Mouse (Mus musculus) inflammation-experienced regulatory T-cells, adult 6 months (primary cell): Measurements from ENCODE around the gene Tcea3. TPM values are rescaled to one million over a fixed set of nuclear protein-coding genes. Genes with fewer than 3 reads are reported as not detected.
A peak's percentile ranks its signal among the peaks of the same experiment; 100 is the strongest.

ENCODE experiments used
- ATAC-seq: one replicate; pipeline ENCODE4 v1.8.0; 2017
- polyA plus RNA-seq, 3 experiments: library from polyadenylated mRNA; unstranded; fragments of 100-300 nt; shearing (Covaris generic); gene quantifications; one replicate each; pipeline ENCODE4 v1.2.1; 2017

Gene Tcea3
- polyA plus RNA-seq, 3 experiments from 2014 or later = 0.29 to 0.65 TPM; not detected in 1

DNA sequence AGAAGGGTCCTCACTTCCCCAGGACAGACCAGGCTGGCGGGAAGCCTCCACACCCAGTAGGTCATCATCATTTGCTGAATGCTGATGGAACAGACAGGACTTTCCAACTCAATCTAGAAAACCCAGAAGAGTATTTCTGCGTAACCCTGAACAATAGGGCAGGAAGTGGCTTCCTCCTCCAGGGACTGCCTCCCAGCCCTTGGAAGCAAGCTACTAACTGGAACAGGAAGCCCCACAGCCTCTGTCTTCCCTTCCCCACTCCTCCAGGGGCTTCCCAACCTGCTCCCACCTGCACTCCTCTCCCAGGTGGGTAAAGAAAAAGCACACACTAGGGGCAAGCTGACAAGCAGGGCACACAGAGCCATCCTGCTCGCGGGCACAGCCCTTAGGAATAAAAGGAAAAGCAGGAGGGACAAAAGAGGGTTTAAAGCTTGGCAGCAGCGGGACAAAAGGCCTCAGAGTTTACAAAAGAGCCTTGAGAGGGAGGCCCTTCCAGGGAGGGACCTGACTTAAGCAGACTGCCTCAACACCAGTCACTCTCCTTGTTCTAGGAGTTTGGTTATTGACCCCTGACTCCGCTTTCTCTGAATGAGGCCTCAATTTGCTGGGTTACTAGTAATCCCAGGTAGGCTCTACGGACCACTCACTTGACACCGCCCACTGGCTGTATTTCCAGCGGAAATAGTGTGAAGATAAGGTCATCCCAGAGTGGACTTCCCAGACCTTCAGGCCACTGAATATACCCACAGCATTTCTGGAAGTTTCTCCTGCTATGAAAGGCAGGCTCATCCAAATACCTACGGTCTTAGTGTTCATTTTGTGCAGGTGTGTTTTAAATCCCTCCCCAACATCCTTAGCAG lies 35.3 kb downstream of the Tcea3 start:
- no peak for ATAC-seq

- no peak for ATAC-seq
These were observed 36.3 kb downstream of the Tcea3 start for GRCm38 (mm10) chr4:136283783-136284182.

- no peak for ATAC-seq
These were observed 36.9 kb downstream of the Tcea3 start, which contains the start of gene Zfp46 for GRCm38 (mm10) chr4:136284455-136284854. Gene Zfp46 (plus strand): TSS chr4:136284683.

DNA sequence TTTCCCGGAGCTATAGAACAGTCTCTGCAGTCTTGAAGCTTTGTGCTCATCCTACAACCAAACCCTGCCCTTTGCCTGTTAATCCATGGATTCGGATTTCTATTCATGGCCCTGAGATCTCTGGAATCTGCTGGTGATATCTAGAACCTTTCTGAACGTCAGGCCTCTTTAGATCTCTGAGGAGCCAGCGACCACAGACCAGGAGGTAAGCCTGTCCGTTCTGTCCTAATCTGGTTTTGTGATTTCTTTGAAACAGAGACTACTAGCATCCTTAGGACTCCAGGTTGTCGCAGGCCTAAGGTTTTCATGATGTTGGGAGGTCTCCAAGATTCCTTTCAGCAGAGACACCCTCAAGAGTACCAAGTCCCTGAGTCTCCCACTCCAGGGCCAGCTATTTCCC lies 37.4 kb downstream of the Tcea3 start:
- ATAC-seq = no peak

DNA sequence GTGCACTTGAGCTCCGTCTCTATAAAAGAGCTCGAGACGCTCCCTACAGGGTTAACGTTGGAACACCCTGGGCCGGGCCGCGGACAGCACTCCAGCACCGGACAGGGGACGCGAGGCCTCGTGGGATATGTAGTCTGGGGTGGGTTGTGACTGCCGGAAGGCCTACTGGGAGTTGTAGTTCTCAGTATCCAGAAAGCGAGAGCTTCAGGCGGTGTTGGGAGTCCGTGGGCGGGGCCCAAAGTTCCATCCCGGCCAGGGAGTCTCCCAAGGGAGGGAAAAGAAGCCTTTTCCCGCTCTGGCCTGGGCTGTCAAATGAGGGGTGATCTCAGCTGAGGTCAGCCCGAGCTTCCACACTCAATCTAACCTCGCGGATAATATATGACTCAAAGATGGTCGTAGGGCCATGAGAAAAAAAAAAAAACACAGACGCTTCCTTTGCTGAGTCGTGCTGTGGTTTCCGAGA lies 37.9 kb downstream of the Tcea3 start:
- peak; percentile 90 for ATAC-seq

GRCm38 (mm10) chr4:136285811-136286371 lies 38.4 kb downstream of the Tcea3 start:
- peak; percentile 91 for ATAC-seq

GRCm38 (mm10) chr4:136289918-136290780 lies 42.6 kb downstream of the Tcea3 start:
- no peak for ATAC-seq

- ATAC-seq = no peak
These were observed 43.5 kb downstream of the Tcea3 start for GRCm38 (mm10) chr4:136290781-136291595.

- no peak for ATAC-seq
These were observed 44.2 kb downstream of the Tcea3 start for GRCm38 (mm10) chr4:136291692-136292091.

- no peak for ATAC-seq
These were observed 48.4 kb downstream of the Tcea3 start for GRCm38 (mm10) chr4:136295941-136296340.

DNA sequence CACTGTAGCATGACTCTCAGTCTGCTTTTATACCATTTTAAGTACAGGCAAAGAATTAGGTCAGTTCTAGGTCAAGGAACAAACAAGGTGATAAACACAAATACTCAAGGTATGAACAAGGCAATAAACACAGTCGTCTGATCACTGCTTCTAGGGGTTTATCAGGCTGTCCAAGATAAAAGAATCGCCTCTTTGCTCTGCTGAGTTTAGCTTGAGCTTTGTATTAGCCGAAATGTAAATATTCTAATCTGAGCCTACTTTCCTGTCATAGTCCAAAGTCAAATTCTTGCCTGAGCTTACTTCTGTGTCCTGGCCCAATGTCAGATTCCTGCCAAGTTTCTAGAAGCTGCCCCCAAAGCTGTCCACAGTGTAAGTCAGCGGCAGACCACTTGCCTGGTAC lies 54.9 kb downstream of the Tcea3 start:
- no peak for ATAC-seq

DNA sequence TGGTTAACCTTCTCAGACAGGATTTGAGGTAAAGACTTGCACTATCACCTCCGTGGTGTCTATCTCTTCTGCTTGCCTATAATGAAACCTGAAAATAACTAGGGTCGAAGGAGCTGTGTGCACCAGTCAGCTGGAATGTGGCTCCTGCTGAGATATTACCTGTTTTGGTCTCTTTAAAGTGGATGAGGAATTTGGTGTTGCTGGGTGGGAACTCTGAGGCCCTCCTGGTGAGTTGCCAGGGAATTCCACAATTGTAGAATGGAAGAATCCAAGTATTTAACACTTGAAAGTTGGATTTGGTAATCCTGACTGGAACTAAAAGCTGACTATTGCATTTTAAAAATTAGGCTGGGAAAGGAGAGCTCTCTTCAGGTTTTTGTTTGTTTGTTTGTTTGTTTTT lies 56.7 kb downstream of the Tcea3 start:
- no peak for ATAC-seq

DNA sequence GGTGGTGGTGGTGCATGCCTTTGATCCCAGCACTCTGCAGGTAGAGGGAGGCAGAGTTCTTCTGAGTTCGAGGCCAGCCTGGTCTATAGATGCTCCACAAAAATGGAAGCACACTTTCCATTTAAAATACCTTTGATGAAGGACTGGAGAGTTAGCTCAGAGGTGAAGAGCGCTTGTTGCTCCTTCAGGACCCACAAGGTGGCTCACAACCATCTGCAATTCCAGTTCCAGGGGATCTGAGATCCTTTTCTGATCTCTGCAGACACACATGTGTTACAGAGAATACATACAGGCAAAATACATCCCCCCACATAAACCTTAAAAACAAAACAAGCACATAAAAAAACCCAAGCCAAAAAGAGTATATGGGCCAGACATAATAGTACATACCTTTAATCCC lies 60.8 kb downstream of the Tcea3 start:
- no peak for ATAC-seq

GRCm38 (mm10) chr4:136309780-136310179 lies 62.3 kb downstream of the Tcea3 start:
- ATAC-seq = peak; percentile 32

DNA sequence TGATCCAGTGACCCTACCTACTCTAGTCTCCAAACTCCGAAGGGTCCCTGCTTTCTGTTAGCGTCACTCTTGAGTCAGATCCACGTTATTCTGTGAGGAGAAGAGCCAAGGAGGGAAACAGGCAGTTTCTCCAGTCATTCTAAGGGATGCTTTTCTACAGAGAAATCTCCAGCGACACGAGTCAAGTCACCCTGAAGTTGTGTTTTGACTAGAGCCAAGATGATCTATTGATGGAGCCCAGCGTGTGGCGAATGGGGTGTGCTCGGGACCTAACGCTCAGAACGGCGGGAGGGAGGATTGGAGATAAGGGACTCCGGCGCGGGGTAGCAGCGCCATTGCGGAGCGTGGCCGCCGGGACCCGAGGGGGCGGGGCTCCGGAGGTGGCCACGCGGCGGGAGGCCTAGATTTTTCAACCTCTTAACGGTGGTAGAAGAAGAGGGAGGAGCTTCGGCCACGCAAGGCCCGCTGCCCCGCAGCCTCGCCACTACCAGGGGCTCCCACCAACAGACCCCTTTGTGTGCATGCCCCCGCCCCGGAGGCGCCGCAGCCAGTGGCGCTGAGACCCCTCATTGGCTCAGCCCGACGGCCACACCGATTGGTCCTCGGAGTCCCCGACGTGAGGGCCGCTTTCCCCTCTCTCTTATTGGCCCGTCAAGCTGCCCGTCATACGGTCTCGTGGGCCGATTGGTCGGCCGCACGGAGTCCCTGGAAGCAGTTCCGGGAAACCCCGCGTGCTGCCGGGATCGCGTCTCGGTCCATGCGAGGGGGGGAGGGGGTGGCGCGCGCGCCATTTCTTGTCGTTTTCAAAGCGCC lies 62.9 kb downstream of the Tcea3 start, which contains the start of gene Hnrnpr:
Hnrnpr (plus strand) TSS at position 714 of the 813 bp plus-strand sequence.
- peak; percentile 97 for ATAC-seq

DNA sequence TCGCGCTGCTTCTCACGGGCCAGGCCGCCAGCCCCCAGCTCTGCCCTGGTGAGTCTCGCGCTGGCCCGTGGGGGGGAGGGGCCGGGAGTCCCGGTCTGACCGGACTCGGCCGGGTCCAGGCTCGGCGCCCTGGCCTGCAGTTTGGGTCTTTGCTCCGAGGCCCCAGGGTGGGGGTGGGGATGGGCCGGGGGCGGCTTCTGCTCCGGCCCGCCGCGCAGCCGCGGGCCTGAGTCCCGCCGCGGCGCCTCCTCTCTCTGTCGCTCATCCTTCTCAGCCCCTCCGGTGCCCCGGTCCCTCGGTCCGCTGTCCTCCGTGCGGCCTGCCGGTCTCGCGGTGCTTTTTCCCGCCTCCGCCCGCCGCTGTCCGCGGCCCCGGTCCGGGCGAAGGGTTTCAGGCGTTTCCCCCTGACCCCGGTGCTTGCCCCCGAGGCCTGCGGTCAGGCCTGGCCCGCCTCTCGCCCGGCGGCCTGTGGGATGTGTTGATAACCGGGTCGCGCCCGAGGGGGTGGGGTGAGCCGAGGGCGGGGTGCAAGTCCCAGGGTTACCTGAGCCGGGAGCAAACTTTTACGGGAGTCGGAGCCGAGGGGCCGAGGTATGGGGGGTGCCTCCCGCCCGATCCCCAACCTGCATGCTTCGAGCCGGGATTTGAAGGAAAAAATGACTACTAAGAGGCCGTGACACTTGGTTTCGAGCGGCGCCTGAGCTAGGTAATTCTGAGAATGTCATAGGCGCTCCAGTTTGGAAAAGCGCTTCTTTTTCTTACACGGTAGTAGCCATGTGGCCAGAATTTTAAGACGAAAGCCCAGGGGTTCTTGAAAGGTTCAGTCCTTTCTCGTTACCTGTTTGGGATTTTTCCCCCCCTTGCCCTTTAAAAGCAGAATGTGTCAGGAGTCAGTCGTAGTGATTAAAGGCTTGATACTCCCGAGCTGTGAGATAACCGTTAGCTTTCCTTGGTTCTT lies 63.8 kb downstream of the Tcea3 start:
- ATAC-seq = no peak

GRCm38 (mm10) chr4:136312616-136313015 lies 65.1 kb downstream of the Tcea3 start:
- no peak for ATAC-seq

GRCm38 (mm10) chr4:136317667-136318066 lies 70.1 kb downstream of the Tcea3 start:
- ATAC-seq = no peak

DNA sequence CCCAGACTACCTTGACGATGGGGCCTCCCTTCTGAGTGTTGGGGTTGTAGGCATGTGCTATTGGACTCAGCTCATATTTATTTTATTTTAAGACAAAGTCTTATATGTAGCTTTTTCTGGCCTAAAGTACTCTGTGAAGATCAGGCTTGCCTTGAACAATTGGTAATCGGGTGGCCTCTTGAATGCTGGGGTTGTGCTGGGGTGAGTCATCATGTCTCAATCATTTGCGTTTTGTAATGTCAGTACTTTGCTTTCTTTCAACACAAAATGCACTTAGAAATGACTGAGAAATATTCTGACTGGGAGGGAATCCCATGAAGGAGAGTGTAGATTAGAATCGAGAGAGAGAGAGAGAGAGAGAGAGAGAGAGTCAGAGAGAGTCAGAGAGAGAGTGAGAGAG lies 72.5 kb downstream of the Tcea3 start:
- no peak for ATAC-seq

DNA sequence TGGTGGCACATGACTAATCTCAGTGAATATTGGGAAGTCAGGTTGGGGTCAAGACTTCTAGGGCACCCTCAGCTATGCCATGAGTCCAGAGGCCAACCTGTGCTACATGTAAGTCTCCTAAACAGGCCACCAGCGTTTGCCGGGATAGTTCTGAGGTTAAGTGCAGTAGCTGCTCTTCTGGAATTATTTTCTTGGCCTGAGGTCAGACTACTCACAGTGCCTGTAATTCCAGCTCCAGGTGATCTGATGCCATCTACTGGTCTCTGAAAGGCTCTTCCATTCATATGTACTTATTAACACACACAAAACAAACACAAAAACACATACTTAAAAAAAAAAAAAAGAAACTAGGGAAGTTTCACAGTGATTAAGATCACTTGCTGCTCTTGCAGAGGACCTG lies 76.7 kb downstream of the Tcea3 start:
- no peak for ATAC-seq
